Mouse (Mus musculus) adrenal gland, postnatal 36 days (tissue): ENCODE measurements around the gene Baz2b. TPM values are rescaled to one million over a fixed set of nuclear protein-coding genes. Genes with fewer than 3 reads are reported as not detected.
A peak's percentile ranks its signal among the peaks of the same experiment; 100 is the strongest.

Experiments
- DNase-seq, 2 experiments: peaks; one replicate each; pipeline ENCODE4 v3.0.0; 2021; ENCODE audit warnings: mixed read lengths in 1 of 2
- total RNA-seq, 2 experiments: library from RNA; stranded (reverse); gene quantifications; 2 replicates each; pipeline ENCODE4 v1.2.3; 2021

Baz2b gene
- total RNA-seq, 2 experiments from 2014 or later, result 68.9 to 75.9 TPM

DNA sequence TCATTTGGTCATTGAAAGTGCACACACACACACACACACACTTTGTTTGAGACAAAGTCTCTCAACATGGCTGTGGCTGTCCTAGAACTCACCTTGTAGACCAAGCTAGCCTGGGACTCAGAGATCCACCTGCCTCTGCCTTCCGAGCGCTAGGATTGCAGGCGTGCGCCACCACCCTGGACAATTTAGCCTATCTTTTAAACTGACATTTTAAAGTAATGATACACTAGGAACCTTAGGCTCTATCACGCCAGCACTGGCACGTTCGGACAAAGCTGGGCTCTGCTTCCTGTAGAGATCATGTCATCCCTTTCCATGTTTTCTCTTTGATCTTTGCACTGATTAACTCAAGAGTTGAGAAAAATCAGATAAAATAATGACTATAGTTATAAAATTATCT, 81.0 kb downstream of the Baz2b start:
- DNase-seq, result no peak

- DNase-seq, result peak in 1 of 2 experiments; percentile 58
Measured at GRCm38 (mm10) chr2:60126831-60127230, 82.8 kb downstream of the Baz2b start.

GRCm38 (mm10) chr2:60126292-60126691, 83.3 kb downstream of the Baz2b start:
- no peak for DNase-seq

DNA sequence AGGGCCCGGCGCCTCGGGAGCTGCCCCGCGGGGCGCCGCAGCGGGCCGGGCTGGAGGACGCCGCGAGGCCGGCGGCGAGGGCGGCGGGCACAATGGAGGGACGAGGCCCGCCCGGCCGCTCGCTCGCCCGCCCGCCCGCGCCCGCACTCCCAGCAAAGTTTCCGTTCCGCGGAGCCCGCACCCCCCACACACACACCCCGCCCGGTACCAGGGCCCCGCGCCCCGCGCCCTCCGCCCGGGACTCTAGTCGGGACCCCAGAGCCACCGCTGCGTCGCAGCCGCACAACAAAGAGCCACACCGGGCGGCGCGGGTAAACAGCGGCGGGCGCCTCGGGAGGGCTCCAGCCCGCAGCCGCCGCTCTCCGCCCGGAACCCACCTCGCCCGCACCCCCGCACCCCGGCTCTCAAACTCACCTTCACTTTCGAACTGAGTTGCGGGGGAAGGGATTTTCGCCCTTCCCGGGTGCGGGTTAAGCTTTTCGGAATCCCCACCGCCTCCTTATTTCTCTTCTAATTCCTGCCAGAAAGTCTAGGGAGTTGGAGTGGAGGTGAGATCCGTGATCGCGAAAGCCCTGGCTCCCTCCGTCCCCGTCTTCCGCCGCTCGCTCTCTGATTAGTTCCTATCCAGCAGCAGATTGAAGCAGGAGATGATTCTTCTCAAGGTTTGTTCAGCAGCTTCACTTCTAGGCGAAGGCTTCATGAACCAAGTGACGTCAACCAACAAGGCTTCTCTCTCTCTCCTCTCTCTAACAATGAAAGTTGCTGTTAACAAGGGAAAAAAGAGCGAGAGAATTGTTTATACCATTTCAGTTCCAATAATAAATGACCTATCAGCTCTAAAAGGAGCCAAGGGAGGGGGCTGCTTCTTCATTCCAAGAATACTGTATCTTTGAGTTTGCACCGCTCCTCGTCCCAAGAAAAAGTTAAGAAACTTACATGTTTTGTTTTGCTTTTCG, 84.3 kb downstream of the Baz2b start:
- DNase-seq, result peak; percentile 71 to 77

DNA sequence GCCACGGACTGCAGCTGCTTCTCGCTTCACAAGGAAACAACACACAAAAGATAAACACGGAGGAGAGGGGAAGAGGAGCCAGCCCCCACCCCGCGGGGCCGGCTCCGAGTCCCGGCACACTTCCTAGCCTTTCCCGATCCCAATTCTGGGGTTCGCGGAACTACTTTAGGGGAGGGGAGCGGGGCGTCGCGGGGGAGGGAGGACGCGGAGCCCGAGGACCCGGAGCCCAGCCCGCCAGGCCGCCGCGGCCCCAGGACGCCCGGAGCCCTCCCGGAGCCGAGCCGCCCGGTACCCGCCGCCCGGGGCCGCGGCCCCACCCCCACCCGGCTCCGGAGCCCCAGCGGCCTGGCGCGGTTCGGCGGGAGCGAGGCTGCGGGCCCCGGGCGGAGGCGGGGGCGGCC, 85.0 kb downstream of the Baz2b start:
- DNase-seq, result peak; percentile 57 to 76

GRCm38 (mm10) chr2:60123911-60124647, 85.6 kb downstream of the Baz2b start:
- no peak for DNase-seq

GRCm38 (mm10) chr2:60123061-60123874, 86.4 kb downstream of the Baz2b start:
- no peak for DNase-seq

DNA sequence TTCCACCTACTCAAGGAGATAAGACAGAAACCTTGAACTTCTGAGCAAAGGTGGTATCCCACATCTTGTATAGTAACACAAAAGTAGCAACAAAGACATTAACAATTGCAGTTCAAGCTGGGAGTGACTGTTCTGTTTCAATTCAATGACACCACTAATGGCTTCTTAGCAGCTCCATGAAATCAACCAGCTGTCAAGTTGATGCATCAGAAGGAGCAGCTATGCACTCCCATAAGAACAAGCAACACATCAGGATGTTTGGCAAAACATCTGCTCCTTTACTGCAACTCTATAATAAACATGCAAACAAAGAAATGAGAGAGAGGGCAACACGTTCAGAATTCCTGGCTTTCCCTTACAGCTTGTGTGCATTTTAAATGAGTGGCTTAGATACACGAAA, 87.5 kb downstream of the Baz2b start:
- DNase-seq, result no peak

- DNase-seq, result no peak
Measured at GRCm38 (mm10) chr2:60120681-60121080, 89.0 kb downstream of the Baz2b start.

DNA sequence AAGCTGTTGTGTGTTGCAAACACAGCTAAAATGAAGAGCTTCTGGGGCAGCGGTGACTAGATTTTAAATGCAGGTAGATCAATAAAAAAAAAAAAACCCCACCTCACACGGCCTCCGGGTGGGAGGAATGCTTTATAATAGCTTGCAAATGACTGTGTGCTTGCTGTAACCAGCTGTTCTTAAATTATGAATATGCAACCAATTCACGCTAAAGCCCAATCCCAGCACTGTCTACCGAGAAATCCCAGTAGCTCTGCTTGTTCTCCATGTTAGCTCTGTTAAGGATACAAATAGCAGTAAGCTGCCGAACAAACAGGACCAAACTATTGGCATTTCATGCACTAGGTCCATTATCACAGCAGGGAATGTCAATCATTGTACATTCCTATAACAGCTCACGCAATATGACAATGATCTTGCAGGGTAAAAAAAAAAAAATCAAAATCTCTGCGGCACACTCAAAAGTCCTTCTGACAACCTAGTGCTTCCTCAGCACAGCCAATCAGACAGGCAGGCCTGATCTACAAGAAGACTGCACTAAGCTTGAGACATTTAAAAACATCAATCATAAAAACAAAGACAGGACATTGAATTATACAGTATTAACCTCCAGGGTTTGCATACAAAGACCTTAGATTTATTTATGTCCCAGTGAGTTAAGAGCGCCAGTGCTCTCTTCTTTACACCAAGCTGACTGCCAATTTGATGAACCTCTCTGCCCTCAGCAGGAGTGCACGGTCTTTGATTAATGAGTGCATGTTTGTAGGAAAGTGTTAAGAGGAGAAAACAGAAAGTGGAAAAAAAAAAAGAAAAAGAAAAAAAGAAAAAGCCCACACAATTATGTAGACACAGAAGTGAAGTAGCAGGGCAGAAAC, 90.7 kb downstream of the Baz2b start:
- no peak for DNase-seq

- DNase-seq, result no peak
Measured at GRCm38 (mm10) chr2:60117867-60118266, 91.8 kb downstream of the Baz2b start.

GRCm38 (mm10) chr2:60115891-60116554, 93.6 kb downstream of the Baz2b start:
- DNase-seq, result no peak

- DNase-seq, result no peak
Measured at GRCm38 (mm10) chr2:60114901-60115300, 94.7 kb downstream of the Baz2b start.

GRCm38 (mm10) chr2:60113661-60114560, 95.7 kb downstream of the Baz2b start:
- no peak for DNase-seq

GRCm38 (mm10) chr2:60112116-60112515, 97.5 kb downstream of the Baz2b start:
- DNase-seq, result peak; percentile 37 to 50

GRCm38 (mm10) chr2:60109001-60109400, 100.6 kb downstream of the Baz2b start:
- DNase-seq, result no peak

DNA sequence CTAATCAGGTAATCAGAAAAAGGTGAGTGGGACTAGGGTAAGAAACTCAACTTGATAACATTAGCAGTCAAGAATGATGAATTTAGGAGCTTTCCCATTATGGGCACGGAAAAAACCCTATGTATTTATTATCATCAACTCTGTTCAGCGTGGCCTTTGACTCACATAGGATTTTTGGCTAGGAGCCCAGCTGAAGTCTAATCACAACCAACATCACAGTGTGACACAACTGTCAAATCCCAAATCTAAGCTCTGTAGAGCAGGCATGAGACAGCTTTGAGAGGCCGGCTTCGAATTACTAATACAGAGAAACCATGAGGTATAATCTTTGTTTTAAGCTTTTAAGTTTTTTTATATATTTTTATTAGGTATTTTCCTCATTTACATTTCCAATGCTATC, 113.0 kb downstream of the Baz2b start:
- DNase-seq, result peak; percentile 34 to 62

GRCm38 (mm10) chr2:60090280-60090679, 119.4 kb downstream of the Baz2b start:
- DNase-seq, result no peak

DNA sequence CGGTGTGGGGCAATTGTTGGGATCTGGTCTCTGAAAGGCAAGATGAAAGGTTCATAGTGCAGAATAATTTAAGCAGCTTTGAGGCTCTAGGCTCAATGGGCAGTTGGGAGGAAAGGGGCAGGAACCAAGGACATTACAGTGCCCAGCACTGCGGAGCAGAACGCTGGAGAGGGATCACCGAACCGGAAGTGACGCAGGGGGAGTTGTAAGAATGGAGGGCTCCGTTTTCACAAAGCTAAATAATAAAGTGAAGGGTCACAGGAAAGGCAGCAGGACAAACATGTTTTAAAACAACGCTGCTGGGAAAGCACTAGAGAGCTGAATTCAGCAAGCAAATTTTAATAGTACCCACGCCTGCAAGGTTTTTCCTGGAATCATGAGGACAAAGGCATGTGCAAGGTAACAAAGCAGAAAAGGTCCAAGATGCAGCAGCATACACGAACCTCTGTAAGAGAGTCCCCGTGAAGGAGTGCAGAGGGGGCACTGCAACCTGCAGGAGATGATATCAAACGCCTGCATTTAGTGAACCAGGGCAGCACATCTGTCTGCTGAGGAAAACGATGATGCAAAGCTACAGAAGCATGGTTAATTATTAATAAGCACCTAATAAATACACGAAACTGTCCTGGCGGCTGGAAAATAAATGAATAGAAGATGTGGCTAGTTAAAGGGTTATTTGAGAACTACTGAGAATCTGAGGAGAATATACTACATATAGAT, 120.0 kb downstream of the Baz2b start:
- DNase-seq, result peak in 1 of 2 experiments; percentile 43
